ENCODE assay signal across 8 mouse cellular contexts in the genomic region with DNA sequence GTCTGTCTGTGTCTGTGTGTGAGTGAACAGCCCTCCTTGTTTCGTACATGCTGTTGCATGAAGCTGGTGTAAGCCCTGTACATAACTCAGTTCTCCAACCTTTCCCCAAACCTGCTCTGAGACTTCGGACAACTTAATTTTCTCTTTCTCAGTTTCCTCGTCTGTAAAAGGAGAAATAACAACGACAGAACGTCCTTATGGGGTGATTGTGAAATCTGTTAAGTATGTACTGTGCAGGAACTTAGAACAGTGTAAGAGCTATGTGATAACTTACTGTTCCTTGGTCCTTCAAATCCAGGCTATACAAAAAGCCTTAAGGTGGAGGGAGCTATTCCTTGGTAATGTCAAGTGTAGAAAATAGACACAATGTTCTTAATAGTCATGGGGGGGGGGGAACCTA. TPM values are rescaled to one million over a fixed set of nuclear protein-coding genes. Genes with fewer than 3 reads are reported as not detected.
DNase-seq lines count a peak whose midpoint lies in the region; ATAC-seq and TF ChIP-seq lines count a peak whose summit lies in the region.

No protein-coding gene starts in this region.

- in situ Hi-C loops in ES-E14 (cut with MboI; ENCODE audit: low sequenced_read_pairs in 2 of 2, unreplicated experiment in 2 of 2): no loop called here

- 0 out of 2 replicates have a peak, but pooled peaks have one; percentile 11 for TF ChIP-seq POLR2A in heart, adult 2 months (IDR thresholded peaks at IDR 0.05; ENCODE audit: insufficient read depth, low read depth, low read length)

- no peak for TF ChIP-seq EP300 in heart, adult 2 months (IDR thresholded peaks at IDR 0.05; ENCODE audit: insufficient read depth, low read depth, low read length)

- peaks cover 2% of the 10 kb centered on the region for H3K36me3 ChIP-seq in heart, adult 2 months (ENCODE audit: control insufficient read depth, insufficient read depth, low read length)
- H3K36me3 ChIP-seq in ES-E14 (ENCODE audit: control insufficient read depth, insufficient read depth, low read length, poor library complexity, severe bottlenecking): peaks cover 2% of the 10 kb centered on the region
- peaks cover 12% of the 10 kb centered on the region for H3K36me3 ChIP-seq in hindbrain, embryonic 14.5 days (replicated peaks; ENCODE audit: control insufficient read depth, insufficient read depth)
- peaks cover 37% of the 10 kb centered on the region for H3K36me3 ChIP-seq in megakaryocyte, embryonic 14.5 days (replicated peaks; ENCODE audit: low read length)

- no peaks in the 10 kb centered on the region for H3K27me3 ChIP-seq in heart, adult 2 months (ENCODE audit: control insufficient read depth, insufficient read depth, low read length)
- no peaks in the 10 kb centered on the region for H3K27me3 ChIP-seq in hindbrain, embryonic 14.5 days (ENCODE audit: control insufficient read depth, insufficient read depth, low read length)
- H3K27me3 ChIP-seq in megakaryocyte, embryonic 14.5 days (replicated peaks): no peaks in the 10 kb centered on the region

- peak overlapping the region; percentile 91 for H3K9ac ChIP-seq in heart, adult 2 months (ENCODE audit: low read depth, low read length)
- H3K9ac ChIP-seq in ES-E14 (ENCODE audit: insufficient read depth, low read depth, low read length, poor library complexity, severe bottlenecking): peak overlapping the region; percentile 60; the same call in 1 of the 2 replicates
- H3K9ac ChIP-seq in hindbrain, embryonic 14.5 days: peak overlapping the region; percentile 91

- WGBS in heart, adult 2 months: 30% methylated on average over 5 of the region's 5 CpGs
- 33% methylated on average over 5 of the region's 5 CpGs for WGBS in hindbrain, embryonic 14.5 days

- peak overlapping the region; percentile 95; the same call in 1 of the 2 replicates for H3K4me3 ChIP-seq in heart, adult 2 months
- peak overlapping the region; percentile 82 to 86 for H3K4me3 ChIP-seq in ES-E14 (ENCODE audit: insufficient read depth in 1 of 2, low read depth in 1 of 2, low read length in 2 of 2, poor library complexity in 1 of 2, severe bottlenecking in 1 of 2)
- H3K4me3 ChIP-seq in hindbrain, embryonic 14.5 days (replicated peaks; ENCODE audit: low read length): peak overlapping the region; percentile 64
- peak overlapping the region; percentile 97 for H3K4me3 ChIP-seq in megakaryocyte, embryonic 14.5 days (replicated peaks)

- H3K79me2 ChIP-seq in heart, adult 2 months (replicated peaks; ENCODE audit: control insufficient read depth, insufficient read depth, low read length): 0 out of 2 replicates have a peak, but pooled peaks cover 1% of the 10 kb centered on the region

- H3K4me1 ChIP-seq in heart, adult 2 months (ENCODE audit: control insufficient read depth, insufficient read depth, low read length): peaks cover 3% of the 10 kb centered on the region
- no peaks in the 10 kb centered on the region; a peak in 1 of 4 replicates for H3K4me1 ChIP-seq in ES-E14 (ENCODE audit: control insufficient read depth in 2 of 2, insufficient read depth in 2 of 2, low read length in 2 of 2, poor library complexity in 1 of 2)
- peaks cover 28% of the 10 kb centered on the region for H3K4me1 ChIP-seq in hindbrain, embryonic 14.5 days (replicated peaks; ENCODE audit: control insufficient read depth, insufficient read depth, low read length)
- peaks cover 68% of the 10 kb centered on the region for H3K4me1 ChIP-seq in megakaryocyte, embryonic 14.5 days

- no peaks in the 10 kb centered on the region for H3K9me3 ChIP-seq in ES-E14 (ENCODE audit: control insufficient read depth, insufficient read depth, low read depth, low read length)
- H3K9me3 ChIP-seq in hindbrain, embryonic 14.5 days (ENCODE audit: control insufficient read depth, low read length): no peaks in the 10 kb centered on the region
- no peaks in the 10 kb centered on the region for H3K9me3 ChIP-seq in megakaryocyte, embryonic 14.5 days

- DNase-seq in heart, adult 2 months: no peak
- no peak for DNase-seq in heart, adult 9 months (ENCODE audit: low spot score in 2 of 2)
- no peak for DNase-seq in ES-E14 (ENCODE audit: low read depth, low spot score)
- no peak for DNase-seq in hindbrain, embryonic 14.5 days (ENCODE audit: low spot score)
- no peak for DNase-seq in cerebellum, adult 18-20 months
- DNase-seq in adrenal gland, postnatal 36 days: no peak
- DNase-seq in layer of hippocampus, postnatal 25 days (ENCODE audit: extremely low spot score in 1 of 2, low spot score in 1 of 2): no peak

- peak overlapping the region; percentile 96 for H3K4me2 ChIP-seq in hindbrain, embryonic 14.5 days (replicated peaks)

- no peak for ATAC-seq in hindbrain, embryonic 14.5 days (ENCODE audit: low FRiP score)

- intact Hi-C loops in heart, adult 2 months (cut with DNase I): loop anchor here (5.0 kb wide), 1 partner anchor 430 kb away; a partner anchor contains a TSS

- TF ChIP-seq CTCF in heart, adult 2 months (IDR thresholded peaks at IDR 0.05): no peak

- no peak overlapping the region for H3K27ac ChIP-seq in heart, adult 2 months
- no peak overlapping the region for H3K27ac ChIP-seq in ES-E14 (ENCODE audit: insufficient read depth, low read depth, low read length, poor library complexity, severe bottlenecking)
- no peak overlapping the region for H3K27ac ChIP-seq in hindbrain, embryonic 14.5 days

TF ChIP-seq in ES-E14, 5 proteins besides CTCF, POLR2A, EP300 and RAD21:
- TF ChIP-seq HCFC1 (IDR thresholded peaks at IDR 0.05; ENCODE audit: borderline replicate concordance, insufficient read depth, low read length) (no peak), ZNF384 (IDR thresholded peaks at IDR 0.05; ENCODE audit: low read depth, low read length) (no peak), ZC3H11A (IDR thresholded peaks at IDR 0.05; ENCODE audit: borderline replicate concordance, low read depth, low read length) (no peak), MAFK (IDR thresholded peaks at IDR 0.05; ENCODE audit: insufficient read depth, low read depth, low read length) (no peak), CHD2 (IDR thresholded peaks at IDR 0.05; ENCODE audit: low read depth, low read length) (no peak)

RNA-seq across cellular contexts. Expression of a gene that starts 1.3 kb away (rescaled TPM):
- 1 to 10 TPM; 4.3 to 4.9 TPM for total RNA-seq in heart, adult 2 months (2021)
- 4.2 and 7.0 TPM in 2 replicates for polyA plus RNA-seq in heart, adult 2 months (2012; rRNA removed)
- total RNA-seq in ES-E14 (2012; rRNA removed): 5.9 and 6.7 TPM in 2 replicates
- polyA plus RNA-seq in hindbrain, embryonic 14.5 days (2014; fragmentation: Nextera tagmentation; extraction: Ambion mirVana): 11.7 and 13.3 TPM in 2 replicates
- polyA plus RNA-seq in megakaryocyte, embryonic 14.5 days (2012; ENCODE audit: insufficient read depth, low replicate concordance): 2.7 and 3.6 TPM in 2 replicates
- total RNA-seq in adrenal gland, postnatal 36 days (2021): 1 to 10 TPM; 6.6 to 6.8 TPM
- 1 to 10 TPM; 8.4 TPM for total RNA-seq in layer of hippocampus, postnatal 25 days (2021)
